Mouse (Mus musculus) limb, embryonic 12.5 days (tissue): Measurements from ENCODE around the gene Gm49673. TPM values are rescaled to one million over a fixed set of nuclear protein-coding genes. Genes with fewer than 3 reads are reported as not detected.

Experiments used
- polyA plus RNA-seq: library from polyadenylated mRNA; unstranded; fragments of >200 nt; fragmentation: Nextera tagmentation; extraction: Ambion mirVana; gene quantifications from 2 replicates; pipeline ENCODE4 v1.2.1, GENCODE M21; 2016

The Gm49673 gene
- polyA plus RNA-seq, 1 experiment from 2014 or later, result not detected

Other genes with a start within 250 kb of the Gm49673 start
- gene Tagap, start 221.8 kb downstream of the Gm49673 start, polyA plus RNA-seq, result 0.41 and 0.50 TPM in 2 replicates
- 46.9 and 52.0 TPM in 2 replicates for gene Rsph3a, start 202.2 kb downstream of the Gm49673 start, polyA plus RNA-seq
- 21.4 and 25.2 TPM in 2 replicates for gene Rnaset2a, start 309 bp upstream of the Gm49673 start, polyA plus RNA-seq
- 46.1 and 49.8 TPM in 2 replicates for gene Fgfr1op, start 17.7 kb upstream of the Gm49673 start, polyA plus RNA-seq
- not detected in 2 replicates for gene Ccr6, start 88.3 kb upstream of the Gm49673 start, polyA plus RNA-seq
- 106 and 119 TPM in 2 replicates for gene Mpc1, start 135.1 kb upstream of the Gm49673 start, polyA plus RNA-seq
- 58.7 and 62.4 TPM in 2 replicates for gene Sft2d1, start 163.3 kb upstream of the Gm49673 start, polyA plus RNA-seq
- gene Prr18, start 189.7 kb upstream of the Gm49673 start, polyA plus RNA-seq, result 0.54 and 0.60 TPM in 2 replicates
- gene T2, start 208.2 kb upstream of the Gm49673 start, polyA plus RNA-seq, result 1.4 and 1.6 TPM in 2 replicates